Mouse (Mus musculus) regulatory T cell (primary cell): Measurements from ENCODE around the gene Faap100.

Experiments used
- in situ Hi-C: fragments of 300-600 bp; cut with MboI, MseI; formaldehyde crosslinking; loops from one replicate; pipeline ENCODE4 v1.15.1; 2025; ENCODE audit warnings: high pct_unique_total_duplicates

Gene Faap100

DNA sequence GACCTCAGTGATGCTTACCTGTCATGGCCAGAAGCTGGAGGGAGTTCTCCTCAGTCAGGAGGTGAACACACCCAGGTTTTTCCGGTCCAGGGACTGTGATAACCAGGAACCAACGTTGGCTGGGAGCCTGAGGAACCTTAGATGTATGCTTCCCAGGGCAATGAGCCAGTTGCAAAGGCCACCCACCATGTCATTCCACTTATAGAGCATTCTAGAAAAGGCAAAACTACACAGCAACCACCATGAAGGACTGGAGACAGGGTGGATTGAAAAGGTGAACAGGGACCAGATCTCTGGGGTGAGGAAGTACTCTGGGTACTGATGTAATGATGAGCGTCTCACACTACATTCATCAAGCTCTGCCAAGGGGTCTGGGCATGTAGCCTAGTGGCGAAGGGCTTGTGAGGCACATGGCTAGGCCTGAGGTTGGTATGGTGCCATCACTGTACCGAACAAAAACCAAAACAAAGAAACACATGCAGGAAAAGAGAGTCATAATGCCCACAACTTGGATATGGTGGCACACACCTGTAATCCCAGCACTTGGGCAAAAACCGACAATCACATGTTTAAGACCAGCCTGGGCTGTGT is 43.0 kb downstream of the Faap100 start:
- in situ Hi-C loops, result no loop called here

- in situ Hi-C loops, result no loop called here
These were observed 58.4 kb downstream of the Faap100 start for GRCm38 (mm10) chr11:120320156-120320555.

DNA sequence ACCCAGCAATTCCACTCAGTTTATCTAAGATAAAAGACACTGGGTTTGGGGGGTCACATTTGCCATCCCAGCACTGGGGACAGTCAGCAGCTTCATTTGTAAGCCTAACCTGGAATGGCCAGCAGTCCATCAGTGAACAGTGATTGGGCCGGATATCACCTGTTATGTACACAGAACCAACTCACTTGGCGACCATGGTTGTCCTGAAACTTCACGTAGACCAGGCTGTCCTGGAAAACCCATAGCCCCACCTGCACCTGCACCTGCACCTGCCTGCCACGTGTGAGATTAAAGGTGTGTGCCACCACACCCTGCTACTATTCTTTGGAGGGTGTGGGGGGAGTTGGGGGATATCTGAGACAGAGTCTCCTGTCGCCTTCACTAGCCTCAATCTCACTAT is 59.3 kb downstream of the Faap100 start:
- in situ Hi-C loops, result no loop called here
